In the genomic region with DNA sequence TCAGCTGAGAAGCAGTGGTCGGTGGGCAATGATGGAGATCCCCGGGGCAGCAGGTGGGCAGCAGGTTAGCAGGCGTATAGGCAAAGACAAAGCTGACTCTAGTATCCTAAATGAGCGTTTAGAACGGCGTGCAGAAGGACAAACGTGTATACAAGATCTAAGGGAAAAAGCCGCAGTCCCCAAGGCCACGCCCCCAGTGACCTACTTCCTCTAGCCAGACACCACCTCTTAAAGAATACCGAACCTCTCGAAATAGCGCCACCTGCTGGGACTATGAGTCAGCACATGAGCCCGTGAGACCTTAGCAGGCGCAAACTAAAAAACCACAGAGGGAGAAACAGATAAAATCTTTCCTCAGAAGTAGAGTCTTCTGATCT, we compare ENCODE assay signal across 8 mouse cellular contexts. TPM values are rescaled to one million over a fixed set of nuclear protein-coding genes. Genes with fewer than 3 reads are reported as not detected.
DNase-seq lines count a peak whose midpoint lies in the region; ATAC-seq lines count a peak whose summit lies in the region.

No protein-coding gene starts in this region.

- no peaks in the 10 kb centered on the region for H3K9me3 ChIP-seq in embryonic facial prominence, embryonic 14.5 days (ENCODE audit: control insufficient read depth, low read length)
- H3K9me3 ChIP-seq in kidney, embryonic 14.5 days (ENCODE audit: control insufficient read depth, low read length) = no peaks in the 10 kb centered on the region
- no peaks in the 10 kb centered on the region for H3K9me3 ChIP-seq in limb, embryonic 15.5 days

- peak; percentile 91 for ATAC-seq in embryonic facial prominence, embryonic 14.5 days (ENCODE audit: low read depth)
- peak; percentile 76 for ATAC-seq in kidney, embryonic 14.5 days (ENCODE audit: low FRiP score, low TSS enrichment)
- ATAC-seq in limb, embryonic 15.5 days (ENCODE audit: insufficient number of reproducible peaks, low FRiP score, low TSS enrichment, low read depth) = peak; percentile 87

- peak; percentile 95 for DNase-seq in 3T3-L1 (ENCODE audit: low read depth, low spot score)
- peak; percentile 49 to 77 for DNase-seq in adrenal gland, postnatal 4 days (ENCODE audit: low spot score in 2 of 2)
- DNase-seq in embryonic facial prominence, embryonic 14.5 days (ENCODE audit: low spot score) = peak; percentile 97
- DNase-seq in heart, adult 9 months (ENCODE audit: low spot score in 2 of 2) = peak; percentile 85 to 92
- peak; percentile 49 to 70 for DNase-seq in monocyte, adult 2 months (ENCODE audit: low read depth in 1 of 2, low spot score in 2 of 2)
- DNase-seq in spleen, postnatal 36 days (ENCODE audit: low spot score in 2 of 2) = peak; percentile 73 to 81

- WGBS in embryonic facial prominence, embryonic 14.5 days = under 1% methylated on average over 14 of the region's 14 CpGs
- 0% methylated on average over 14 of the region's 14 CpGs for WGBS in kidney, embryonic 14.5 days
- under 1% methylated on average over 14 of the region's 14 CpGs for WGBS in limb, embryonic 15.5 days

- H3K4me1 ChIP-seq in embryonic facial prominence, embryonic 14.5 days (ENCODE audit: control insufficient read depth, insufficient read depth, low read length) = no peaks in the 10 kb centered on the region
- 0 out of 2 replicates have a peak, but pooled peaks cover 4% of the 10 kb centered on the region for H3K4me1 ChIP-seq in kidney, embryonic 14.5 days (ENCODE audit: control insufficient read depth, insufficient read depth, low read length)
- no peaks in the 10 kb centered on the region; the same call in 1 of the 2 replicates for H3K4me1 ChIP-seq in limb, embryonic 15.5 days

- H3K27ac ChIP-seq in embryonic facial prominence, embryonic 14.5 days (replicated peaks; ENCODE audit: low read depth, low read length) = no peak overlapping the region; the same call in 1 of the 2 replicates
- no peak overlapping the region for H3K27ac ChIP-seq in kidney, embryonic 14.5 days (ENCODE audit: low read depth, low read length)
- H3K27ac ChIP-seq in limb, embryonic 15.5 days = 0 out of 2 replicates have a peak overlapping the region, but pooled peaks have one; percentile 18

- H3K36me3 ChIP-seq in embryonic facial prominence, embryonic 14.5 days (ENCODE audit: control insufficient read depth, insufficient read depth, low read length) = no peaks in the 10 kb centered on the region
- no peaks in the 10 kb centered on the region for H3K36me3 ChIP-seq in kidney, embryonic 14.5 days (ENCODE audit: control insufficient read depth, insufficient read depth, low read length)
- no peaks in the 10 kb centered on the region for H3K36me3 ChIP-seq in limb, embryonic 15.5 days

- H3K9ac ChIP-seq in embryonic facial prominence, embryonic 14.5 days (ENCODE audit: low read depth, low read length) = peak overlapping the region; percentile 65
- peak overlapping the region; percentile 25; the same call in 1 of the 2 replicates for H3K9ac ChIP-seq in kidney, embryonic 14.5 days (ENCODE audit: low read depth, low read length)
- peak overlapping the region; percentile 24 for H3K9ac ChIP-seq in limb, embryonic 15.5 days

- peak overlapping the region; percentile 97 for H3K4me2 ChIP-seq in embryonic facial prominence, embryonic 14.5 days (ENCODE audit: low read depth, low read length)
- peak overlapping the region; percentile 91 for H3K4me2 ChIP-seq in kidney, embryonic 14.5 days (replicated peaks; ENCODE audit: low read depth, low read length)
- peak overlapping the region; percentile 77 for H3K4me2 ChIP-seq in limb, embryonic 15.5 days

- H3K27me3 ChIP-seq in embryonic facial prominence, embryonic 14.5 days (replicated peaks; ENCODE audit: control insufficient read depth, insufficient read depth, low read length) = no peaks in the 10 kb centered on the region
- H3K27me3 ChIP-seq in kidney, embryonic 14.5 days (ENCODE audit: control insufficient read depth, insufficient read depth, low read length) = no peaks in the 10 kb centered on the region; the same call in 1 of the 2 replicates
- peaks cover 4% of the 10 kb centered on the region; the same call in 1 of the 2 replicates for H3K27me3 ChIP-seq in limb, embryonic 15.5 days

- H3K4me3 ChIP-seq in embryonic facial prominence, embryonic 14.5 days (ENCODE audit: low read depth, low read length) = peak overlapping the region; percentile 55
- peak overlapping the region; percentile 44 for H3K4me3 ChIP-seq in kidney, embryonic 14.5 days (ENCODE audit: low read length)
- H3K4me3 ChIP-seq in limb, embryonic 15.5 days = peak overlapping the region; percentile 50

RNA-seq across cellular contexts. Expression of gene Cfap46, which starts 0.9 kb away (rescaled TPM):
- 1 to 10 TPM in 1 of 2 experiments, under 1 TPM in 1; 0.67 to 1.1 TPM for total RNA-seq in adrenal gland, postnatal 4 days (2021)
- 0.41 and 1.6 TPM in 2 replicates for polyA plus RNA-seq in embryonic facial prominence, embryonic 14.5 days (2014; fragmentation: Nextera tagmentation; extraction: Ambion mirVana)
- polyA plus RNA-seq in kidney, embryonic 14.5 days (2014; fragmentation: Nextera tagmentation; extraction: Ambion mirVana) = 0.09 and 0.29 TPM in 2 replicates
- 0.24 and 0.26 TPM in 2 replicates for polyA plus RNA-seq in limb, embryonic 15.5 days (2015; fragmentation: Nextera tagmentation; extraction: Ambion mirVana)
